Mouse (Mus musculus) yolk sac, embryonic 10.5 days (tissue): Measurements from ENCODE around the gene Gdf15.
A peak's percentile ranks its signal among the peaks of the same experiment; 100 is the strongest.

Experiments
- DNase-seq: peaks from one replicate; pipeline ENCODE4 v3.0.0-alpha.2; 2017; ENCODE audit warnings: low spot score

Gene Gdf15

GRCm38 (mm10) chr8:70629574-70630531, 2.4 kb downstream of the Gdf15 start:
- DNase-seq = peak; percentile 90

- no peak for DNase-seq
Measured at GRCm38 (mm10) chr8:70628986-70629490, 3.2 kb downstream of the Gdf15 start.

- no peak for DNase-seq
Measured at GRCm38 (mm10) chr8:70627041-70627440, 5.2 kb downstream of the Gdf15 start.

GRCm38 (mm10) chr8:70625104-70625503, 7.2 kb downstream of the Gdf15 start:
- DNase-seq = no peak

- DNase-seq = no peak
Measured at GRCm38 (mm10) chr8:70622220-70622619, 10.0 kb downstream of the Gdf15 start.

- DNase-seq = peak; percentile 69
Measured at GRCm38 (mm10) chr8:70618888-70619334, 13.3 kb downstream of the Gdf15 start.

GRCm38 (mm10) chr8:70617985-70618384, 14.3 kb downstream of the Gdf15 start:
- no peak for DNase-seq

- no peak for DNase-seq
Measured at GRCm38 (mm10) chr8:70616645-70617044, 15.6 kb downstream of the Gdf15 start.

- no peak for DNase-seq
Measured at GRCm38 (mm10) chr8:70615894-70616293, 16.4 kb downstream of the Gdf15 start, which contains the start of gene Lrrc25. Gene Lrrc25, plus strand, starts transcription at chr8:70616155.

- no peak for DNase-seq
Measured at GRCm38 (mm10) chr8:70615281-70615680, 17.0 kb downstream of the Gdf15 start.

- no peak for DNase-seq
Measured at GRCm38 (mm10) chr8:70614469-70614868, 17.8 kb downstream of the Gdf15 start.

GRCm38 (mm10) chr8:70613763-70614162, 18.5 kb downstream of the Gdf15 start:
- DNase-seq = no peak

GRCm38 (mm10) chr8:70611849-70612248, 20.4 kb downstream of the Gdf15 start:
- peak; percentile 79 for DNase-seq

- peak; percentile 84 for DNase-seq
Measured at GRCm38 (mm10) chr8:70610796-70611771, 21.2 kb downstream of the Gdf15 start.

- DNase-seq = peak; percentile 87
Measured at GRCm38 (mm10) chr8:70609849-70610795, 22.1 kb downstream of the Gdf15 start.

GRCm38 (mm10) chr8:70609368-70609848, 22.8 kb downstream of the Gdf15 start:
- peak; percentile 88 for DNase-seq

GRCm38 (mm10) chr8:70608749-70609367, 23.4 kb downstream of the Gdf15 start, which contains the start of gene Ssbp4:
Gene Ssbp4, minus strand, starts transcription at chr8:70608872.
- no peak for DNase-seq

GRCm38 (mm10) chr8:70607898-70608748, 24.1 kb downstream of the Gdf15 start:
- peak; percentile 64 for DNase-seq

- no peak for DNase-seq
Measured at GRCm38 (mm10) chr8:70607603-70607897, 24.7 kb downstream of the Gdf15 start.
